Mouse (Mus musculus): Measurements from ENCODE around the gene Plxnb2. TPM values are rescaled to one million over a fixed set of nuclear protein-coding genes. Genes with fewer than 3 reads are reported as not detected.

Gene Plxnb2
- polyA plus RNA-seq (2014; fragmentation: Nextera tagmentation; extraction: Ambion mirVana): 158 and 169 TPM in 2 replicates

DNA sequence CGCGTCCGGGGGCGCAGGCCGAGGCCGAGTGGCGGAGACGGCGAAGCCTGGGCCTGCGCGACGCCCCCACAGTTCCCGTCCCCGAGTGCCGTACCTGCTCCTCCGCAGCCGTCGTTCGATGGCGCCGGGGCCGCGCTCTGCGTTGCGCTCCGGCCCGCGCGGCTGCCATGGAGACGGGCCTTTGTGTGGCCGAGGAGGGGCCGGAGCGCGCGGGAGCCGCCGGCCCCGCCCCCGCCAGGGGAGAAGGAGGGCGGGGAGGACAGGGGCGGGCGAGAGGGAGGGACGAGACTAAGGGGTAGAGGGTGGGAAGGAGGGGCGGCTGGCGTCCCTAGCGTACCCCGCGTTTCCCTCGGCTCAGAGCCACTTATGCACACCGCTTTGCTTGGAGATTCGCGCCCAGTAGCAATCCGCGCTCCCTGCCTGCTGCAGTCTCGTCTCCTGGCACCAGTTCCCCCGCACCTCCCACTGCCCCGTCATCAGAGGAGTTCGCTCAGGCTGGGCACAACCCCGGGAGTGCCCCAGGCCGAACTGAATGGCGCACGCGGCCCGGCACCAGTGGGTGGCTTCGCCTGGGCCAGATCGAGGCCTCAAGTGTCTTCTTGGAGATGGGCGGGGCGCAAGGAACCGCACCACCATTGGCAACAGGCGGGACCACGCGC, at the start of gene Plxnb2:
Gene Plxnb2, minus strand, starts transcription at position 218 of the 659 bp plus-strand sequence.
- ATAC-seq (ENCODE audit: low read depth): peak; percentile 90
- H3K9me3 ChIP-seq (ENCODE audit: control insufficient read depth, low read length): no peaks in the 10 kb centered on the region
- H3K27me3 ChIP-seq (replicated peaks; ENCODE audit: control insufficient read depth, insufficient read depth, low read length): no peaks in the 10 kb centered on the region
- peak; percentile 95 for DNase-seq (ENCODE audit: low spot score)
- peak within 1 kb of the TSS; percentile 88 for H3K4me3 ChIP-seq (ENCODE audit: low read depth, low read length)
- no peaks in the 10 kb centered on the region for H3K36me3 ChIP-seq (ENCODE audit: control insufficient read depth, insufficient read depth, low read length)
- peaks cover 49% of the 10 kb centered on the region for H3K4me1 ChIP-seq (ENCODE audit: control insufficient read depth, insufficient read depth, low read length)
- peak within 1 kb of the TSS; percentile 62 for H3K4me2 ChIP-seq (ENCODE audit: low read depth, low read length)
- peak within 1 kb of the TSS; percentile 93 for H3K9ac ChIP-seq (ENCODE audit: low read depth, low read length)
- WGBS: under 1% methylated on average over 39 of the region's 72 CpGs
- H3K27ac ChIP-seq (replicated peaks; ENCODE audit: low read depth, low read length): peak within 1 kb of the TSS; percentile 94

DNA sequence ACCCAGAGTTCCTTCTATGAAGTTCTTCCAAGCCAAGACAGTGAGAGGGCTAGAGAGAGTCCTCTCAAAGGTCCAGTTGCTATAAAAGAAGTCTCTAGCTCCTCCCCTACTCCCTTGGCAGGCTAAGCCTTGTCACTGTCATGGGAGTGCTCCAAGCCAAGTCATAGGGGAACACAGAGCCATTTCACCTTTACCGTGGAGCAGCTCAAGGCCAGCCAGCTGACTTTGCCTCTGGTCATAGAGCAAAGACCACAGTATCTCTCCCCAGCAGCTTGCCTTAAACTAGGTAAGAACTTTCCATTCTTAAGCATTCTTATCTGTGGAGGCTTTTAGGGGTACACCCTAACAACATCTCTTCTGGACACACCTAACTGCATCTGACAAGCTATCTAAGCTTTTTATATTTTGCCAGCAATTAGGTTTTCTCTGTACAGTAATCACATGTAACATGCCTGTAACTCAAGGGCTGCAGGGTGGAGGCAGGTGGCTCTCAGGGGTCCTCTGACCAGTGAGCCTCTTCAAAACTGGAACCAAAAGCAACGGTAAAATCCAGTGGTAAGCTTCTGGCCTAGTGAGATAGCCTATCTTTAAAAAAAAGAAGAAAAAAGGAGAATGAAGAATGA, 35.1 kb upstream of the Plxnb2 start:
- Histone ChIP-seq H3K27me3 (replicated peaks; ENCODE audit: control insufficient read depth, insufficient read depth, low read length) (no peaks in the 10 kb centered on the region), H3K4me2 (ENCODE audit: low read depth, low read length) (no peak overlapping the region), H3K36me3 (ENCODE audit: control insufficient read depth, insufficient read depth, low read length) (peaks cover 15% of the 10 kb centered on the region), H3K9ac (ENCODE audit: low read depth, low read length) (no peak overlapping the region), H3K27ac (replicated peaks; ENCODE audit: low read depth, low read length) (no peak overlapping the region), H3K4me1 (ENCODE audit: control insufficient read depth, insufficient read depth, low read length) (peaks cover 8% of the 10 kb centered on the region; the same call in 1 of the 2 replicates), H3K4me3 (ENCODE audit: low read depth, low read length) (no peak overlapping the region), H3K9me3 (ENCODE audit: control insufficient read depth, low read length) (0 out of 2 replicates have a peak, but pooled peaks cover 4% of the 10 kb centered on the region)
- DNase-seq (ENCODE audit: low spot score): no peak
- ATAC-seq (ENCODE audit: low read depth): no peak
- WGBS: 87% methylated on average over 2 of the region's 2 CpGs

DNA sequence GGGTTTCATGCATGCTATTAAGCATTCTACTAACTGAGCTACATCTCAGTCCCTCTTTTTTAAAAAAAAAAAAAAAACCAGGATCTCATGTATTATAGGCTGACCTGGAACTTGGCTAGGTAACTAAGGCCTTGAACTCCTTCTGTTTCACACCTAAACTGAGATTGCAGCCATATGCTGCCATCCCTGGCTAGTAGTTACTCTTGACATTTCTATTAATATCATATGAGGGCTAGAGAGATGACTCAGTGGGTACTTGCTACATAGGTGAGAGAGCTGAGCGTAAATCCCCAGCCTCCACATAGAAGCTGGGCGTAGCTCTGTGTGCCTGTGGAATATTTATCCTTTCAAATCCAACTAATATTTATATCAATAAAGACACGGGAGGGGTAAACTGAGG, 34.4 kb upstream of the Plxnb2 start:
- no peak overlapping the region for H3K4me2 ChIP-seq (ENCODE audit: low read depth, low read length)
- no peak overlapping the region for H3K27ac ChIP-seq (replicated peaks; ENCODE audit: low read depth, low read length)
- peaks cover 15% of the 10 kb centered on the region for H3K36me3 ChIP-seq (ENCODE audit: control insufficient read depth, insufficient read depth, low read length)
- H3K4me1 ChIP-seq (ENCODE audit: control insufficient read depth, insufficient read depth, low read length): peaks cover 8% of the 10 kb centered on the region; the same call in 1 of the 2 replicates
- no peaks in the 10 kb centered on the region for H3K27me3 ChIP-seq (replicated peaks; ENCODE audit: control insufficient read depth, insufficient read depth, low read length)
- no peak for DNase-seq (ENCODE audit: low spot score)
- no peak overlapping the region for H3K4me3 ChIP-seq (ENCODE audit: low read depth, low read length)
- WGBS: 89% methylated on average over 3 of the region's 3 CpGs
- no peak for ATAC-seq (ENCODE audit: low read depth)
- 0 out of 2 replicates have a peak, but pooled peaks cover 4% of the 10 kb centered on the region for H3K9me3 ChIP-seq (ENCODE audit: control insufficient read depth, low read length)
- H3K9ac ChIP-seq (ENCODE audit: low read depth, low read length): no peak overlapping the region

DNA sequence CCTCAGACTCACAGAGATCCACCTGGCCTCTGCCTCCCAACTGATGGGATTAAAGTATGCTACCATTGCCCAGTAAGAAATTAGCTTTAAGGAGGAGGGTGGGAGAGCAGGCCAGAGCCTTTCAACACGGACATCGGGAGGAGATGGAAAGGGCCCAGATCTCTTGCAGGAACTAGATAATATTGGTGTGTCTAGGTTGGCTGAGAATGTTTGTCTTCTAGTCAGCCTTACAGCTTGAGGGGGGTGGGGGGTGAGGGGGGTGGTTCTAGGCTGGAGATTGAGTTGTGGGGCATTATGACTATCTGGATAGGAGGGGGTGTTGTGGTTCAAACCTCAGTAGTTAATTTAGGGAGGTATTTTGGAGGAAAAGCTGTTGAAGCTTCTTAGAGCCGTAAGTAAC, 32.9 kb upstream of the Plxnb2 start:
- WGBS: 89% methylated on average over 3 of the region's 3 CpGs
- ATAC-seq (ENCODE audit: low read depth): no peak
- H3K9ac ChIP-seq (ENCODE audit: low read depth, low read length): no peak overlapping the region

DNA sequence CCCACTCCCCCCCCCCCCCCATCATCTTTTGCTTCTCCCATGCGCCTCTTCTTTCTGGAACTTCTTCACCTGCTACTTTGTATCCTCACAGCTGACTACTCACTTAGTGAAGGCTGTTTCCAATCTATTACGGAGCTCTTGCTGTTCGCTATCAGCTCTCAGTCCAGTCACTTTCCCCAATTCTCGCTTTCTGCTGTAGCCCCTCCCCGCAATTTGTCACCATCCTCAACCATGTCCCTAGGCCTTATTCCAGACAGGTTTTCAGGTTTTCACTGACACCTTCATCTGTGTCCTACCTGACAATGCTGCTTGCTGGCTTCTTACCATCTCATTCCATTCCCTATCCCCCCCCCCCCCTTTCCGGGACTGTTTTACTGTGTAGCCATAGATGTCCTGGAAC, 31.9 kb upstream of the Plxnb2 start:
- WGBS: 52% methylated on average over 6 of the region's 6 CpGs

More for the DNA sequence above, 32.9 kb upstream of the Plxnb2 start:
- Histone ChIP-seq H3K27ac (replicated peaks; ENCODE audit: low read depth, low read length) (no peak overlapping the region), H3K4me3 (ENCODE audit: low read depth, low read length) (no peak overlapping the region), H3K36me3 (ENCODE audit: control insufficient read depth, insufficient read depth, low read length) (peaks cover 15% of the 10 kb centered on the region), H3K4me1 (ENCODE audit: control insufficient read depth, insufficient read depth, low read length) (peaks cover 8% of the 10 kb centered on the region; the same call in 1 of the 2 replicates), H3K27me3 (replicated peaks; ENCODE audit: control insufficient read depth, insufficient read depth, low read length) (no peaks in the 10 kb centered on the region), H3K4me2 (ENCODE audit: low read depth, low read length) (no peak overlapping the region), H3K9me3 (ENCODE audit: control insufficient read depth, low read length) (0 out of 2 replicates have a peak, but pooled peaks cover 4% of the 10 kb centered on the region)
- DNase-seq (ENCODE audit: low spot score): no peak

DNA sequence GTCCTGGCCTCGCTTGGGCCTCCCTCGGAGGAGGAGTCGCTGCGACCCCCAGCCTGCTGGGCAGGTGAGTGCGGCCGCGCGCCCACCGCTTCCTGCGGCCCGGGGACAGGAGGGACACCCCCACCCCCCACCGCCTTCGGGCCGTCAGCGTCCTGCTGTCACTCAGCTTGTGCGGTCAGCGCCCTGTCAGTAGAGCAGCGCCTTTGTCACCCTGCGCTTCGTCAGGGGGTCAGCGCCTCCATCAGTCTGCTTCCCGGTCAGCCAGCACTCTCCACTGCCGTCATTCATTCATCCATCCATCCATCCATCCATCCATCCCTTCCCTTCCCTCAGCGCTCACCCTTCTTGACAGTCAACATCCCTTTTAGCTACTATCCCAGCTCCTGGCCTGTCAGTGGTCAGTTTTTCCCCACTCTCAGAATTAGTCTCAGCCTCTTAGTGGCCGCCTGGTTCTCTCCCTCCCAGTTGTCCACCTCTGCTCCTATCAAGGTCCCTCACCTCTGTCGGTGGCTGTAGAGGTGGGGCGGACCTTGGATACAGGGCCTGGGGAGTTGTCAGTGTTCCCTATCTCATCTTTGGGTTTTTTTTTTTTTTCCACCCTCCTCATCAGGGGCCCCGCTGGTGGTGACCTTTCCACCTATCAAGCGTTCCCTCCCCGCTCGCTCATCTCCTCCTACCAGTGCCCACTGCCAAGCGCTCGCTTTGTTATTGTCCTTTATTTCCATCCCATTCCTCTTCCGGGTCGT, 31.3 kb upstream of the Plxnb2 start:
- peak; percentile 8 for ATAC-seq (ENCODE audit: low read depth)
- Histone ChIP-seq H3K9ac (ENCODE audit: low read depth, low read length) (peak overlapping the region; percentile 96), H3K27ac (replicated peaks; ENCODE audit: low read depth, low read length) (peak overlapping the region; percentile 79), H3K36me3 (ENCODE audit: control insufficient read depth, insufficient read depth, low read length) (peaks cover 14% of the 10 kb centered on the region), H3K9me3 (ENCODE audit: control insufficient read depth, low read length) (0 out of 2 replicates have a peak, but pooled peaks cover 4% of the 10 kb centered on the region), H3K4me2 (ENCODE audit: low read depth, low read length) (peak overlapping the region; percentile 66), H3K4me3 (ENCODE audit: low read depth, low read length) (peak overlapping the region; percentile 97), H3K27me3 (replicated peaks; ENCODE audit: control insufficient read depth, insufficient read depth, low read length) (no peaks in the 10 kb centered on the region), H3K4me1 (ENCODE audit: control insufficient read depth, insufficient read depth, low read length) (peaks cover 8% of the 10 kb centered on the region; the same call in 1 of the 2 replicates)
- DNase-seq (ENCODE audit: low spot score): peak; percentile 9
- 3% methylated on average over 19 of the region's 35 CpGs for WGBS

More for the DNA sequence above, 31.9 kb upstream of the Plxnb2 start:
- Histone ChIP-seq H3K27ac (replicated peaks; ENCODE audit: low read depth, low read length) (no peak overlapping the region), H3K36me3 (ENCODE audit: control insufficient read depth, insufficient read depth, low read length) (peaks cover 15% of the 10 kb centered on the region), H3K4me2 (ENCODE audit: low read depth, low read length) (peak overlapping the region; percentile 66), H3K9me3 (ENCODE audit: control insufficient read depth, low read length) (0 out of 2 replicates have a peak, but pooled peaks cover 4% of the 10 kb centered on the region), H3K4me3 (ENCODE audit: low read depth, low read length) (peak overlapping the region; percentile 97), H3K4me1 (ENCODE audit: control insufficient read depth, insufficient read depth, low read length) (peaks cover 8% of the 10 kb centered on the region; the same call in 1 of the 2 replicates), H3K27me3 (replicated peaks; ENCODE audit: control insufficient read depth, insufficient read depth, low read length) (no peaks in the 10 kb centered on the region), H3K9ac (ENCODE audit: low read depth, low read length) (peak overlapping the region; percentile 96)
- no peak for DNase-seq (ENCODE audit: low spot score)
- ATAC-seq (ENCODE audit: low read depth): no peak

DNA sequence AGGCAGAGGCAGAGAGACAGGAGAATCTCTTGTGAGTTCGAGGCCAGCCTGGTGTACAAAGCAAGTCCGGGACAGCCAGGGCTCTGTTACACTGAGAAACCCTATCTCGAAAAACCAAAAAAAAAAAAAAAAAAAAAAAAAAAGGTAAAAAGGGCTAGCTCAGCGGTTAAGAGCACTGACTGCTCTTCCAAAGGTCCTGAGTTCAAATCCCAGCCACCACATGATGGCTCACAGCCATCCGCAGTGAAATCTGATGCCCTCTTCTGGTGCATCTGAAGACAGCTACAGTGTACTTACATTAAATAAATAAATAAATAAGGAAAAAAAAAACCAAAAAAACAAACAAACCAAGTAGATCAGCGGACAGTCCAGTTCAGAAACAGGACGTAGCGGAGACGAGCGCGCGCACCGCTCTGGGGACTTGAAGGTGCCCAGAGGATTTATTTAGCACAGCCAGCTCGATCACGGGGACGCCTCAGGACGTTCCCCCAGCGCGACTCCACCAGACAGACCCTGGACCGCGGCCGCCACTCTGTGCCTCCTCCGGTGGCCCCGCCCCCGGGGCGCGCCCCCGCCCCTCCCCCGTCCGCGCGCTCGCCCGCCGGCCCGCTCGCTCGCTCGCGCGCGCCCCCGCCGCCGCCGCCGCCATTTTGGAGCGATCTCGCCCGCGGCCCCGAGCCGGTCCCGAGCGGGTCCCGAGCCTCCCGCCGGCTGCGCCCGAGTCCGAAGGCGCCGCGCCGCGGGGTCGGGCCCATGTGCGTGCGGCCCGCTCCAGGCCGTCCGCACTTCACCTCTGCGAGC, 30.5 kb upstream of the Plxnb2 start, which contains the start of gene Ppp6r2:
Gene Ppp6r2, plus strand, starts transcription at position 639 of the 801 bp plus-strand sequence.
- H3K4me3 ChIP-seq (ENCODE audit: low read depth, low read length): peak within 1 kb of the TSS; percentile 97
- DNase-seq (ENCODE audit: low spot score) (peak; percentile 90), ATAC-seq (ENCODE audit: low read depth) (peak; percentile 85)
- peak within 1 kb of the TSS; percentile 96 for H3K9ac ChIP-seq (ENCODE audit: low read depth, low read length)
- peaks cover 6% of the 10 kb centered on the region for H3K36me3 ChIP-seq (ENCODE audit: control insufficient read depth, insufficient read depth, low read length)
- peak within 1 kb of the TSS; percentile 79 for H3K27ac ChIP-seq (replicated peaks; ENCODE audit: low read depth, low read length)
- 6% methylated on average over 24 of the region's 73 CpGs for whole genome bisulfite sequencing
- H3K9me3 ChIP-seq (ENCODE audit: control insufficient read depth, low read length): no peaks in the 10 kb centered on the region
- no peaks in the 10 kb centered on the region for H3K27me3 ChIP-seq (replicated peaks; ENCODE audit: control insufficient read depth, insufficient read depth, low read length)
- peak within 1 kb of the TSS; percentile 66 for H3K4me2 ChIP-seq (ENCODE audit: low read depth, low read length)
- H3K4me1 ChIP-seq (ENCODE audit: control insufficient read depth, insufficient read depth, low read length): peaks cover 8% of the 10 kb centered on the region; the same call in 1 of the 2 replicates

Data from embryonic facial prominence, embryonic 14.5 days (tissue).